Mouse (Mus musculus) forebrain, embryonic 16.5 days (tissue): ENCODE data around the gene Rnf222. TPM values are rescaled to one million over a fixed set of nuclear protein-coding genes. Genes with fewer than 3 reads are reported as not detected.

Experiments used
- ATAC-seq: fragments of 200-750 bp; cut with Nextera tagmentation; 2 replicates; pipeline ENCODE4 v1.8.0; 2017; ENCODE audit warnings: mild to moderate bottlenecking, moderate library complexity
- H3K27ac ChIP-seq: fragments of 300-500 bp; sonication (generic); 2 replicates; pipeline ENCODE4 v1.5.1; 2014; ENCODE audit warnings: low read length, control low read depth
- H3K27me3 ChIP-seq: fragments of 300-500 bp; sonication (generic); replicated peaks from 2 replicates; pipeline ENCODE4 v1.6.1; 2014; ENCODE audit warnings: low read length; ENCODE audit not compliant: control insufficient read depth, insufficient read depth
- H3K36me3 ChIP-seq: fragments of 300-500 bp; sonication (generic); 2 replicates; pipeline ENCODE4 v1.6.1; 2014; ENCODE audit not compliant: control insufficient read depth, insufficient read depth
- H3K4me1 ChIP-seq: fragments of 300-500 bp; sonication (generic); replicated peaks from 2 replicates; pipeline ENCODE4 v1.6.1; 2014; ENCODE audit warnings: low read length; ENCODE audit not compliant: control insufficient read depth, insufficient read depth
- H3K4me2 ChIP-seq: fragments of 300-500 bp; sonication (generic); 2 replicates; pipeline ENCODE4 v1.6.1; 2014; ENCODE audit warnings: mild to moderate bottlenecking, low read length, control low read depth
- H3K4me3 ChIP-seq: fragments of 300-500 bp; sonication (generic); replicated peaks from 2 replicates; pipeline ENCODE4 v1.5.1; 2014; ENCODE audit warnings: mild to moderate bottlenecking, low read length, control low read depth
- H3K9ac ChIP-seq: fragments of 300-500 bp; sonication (generic); replicated peaks from 2 replicates; pipeline ENCODE4 v1.6.1; 2014; ENCODE audit warnings: low read depth, low read length, control low read depth
- H3K9me3 ChIP-seq: fragments of 300-500 bp; sonication (generic); 2 replicates; pipeline ENCODE4 v1.6.1; 2016; ENCODE audit warnings: low read length; ENCODE audit not compliant: control insufficient read depth
- WGBS: fragments of 180-500 bp; shearing (Covaris S2); extraction: QIAGEN DNeasy Blood & Tissue Kit; methylation state at CpG from one replicate; pipeline ENCODE4 v1.1.7; 2014; 5-methylcytosine and 5-hydroxymethylcytosine counted together
- polyA plus RNA-seq: library from polyadenylated mRNA; unstranded; fragments of >200 nt; fragmentation: Nextera tagmentation; extraction: Ambion mirVana; gene quantifications from 2 replicates; pipeline ENCODE4 v1.2.1, GENCODE M21; 2015

Gene Rnf222
- polyA plus RNA-seq, 1 experiment from 2014 or later: not detected

DNA sequence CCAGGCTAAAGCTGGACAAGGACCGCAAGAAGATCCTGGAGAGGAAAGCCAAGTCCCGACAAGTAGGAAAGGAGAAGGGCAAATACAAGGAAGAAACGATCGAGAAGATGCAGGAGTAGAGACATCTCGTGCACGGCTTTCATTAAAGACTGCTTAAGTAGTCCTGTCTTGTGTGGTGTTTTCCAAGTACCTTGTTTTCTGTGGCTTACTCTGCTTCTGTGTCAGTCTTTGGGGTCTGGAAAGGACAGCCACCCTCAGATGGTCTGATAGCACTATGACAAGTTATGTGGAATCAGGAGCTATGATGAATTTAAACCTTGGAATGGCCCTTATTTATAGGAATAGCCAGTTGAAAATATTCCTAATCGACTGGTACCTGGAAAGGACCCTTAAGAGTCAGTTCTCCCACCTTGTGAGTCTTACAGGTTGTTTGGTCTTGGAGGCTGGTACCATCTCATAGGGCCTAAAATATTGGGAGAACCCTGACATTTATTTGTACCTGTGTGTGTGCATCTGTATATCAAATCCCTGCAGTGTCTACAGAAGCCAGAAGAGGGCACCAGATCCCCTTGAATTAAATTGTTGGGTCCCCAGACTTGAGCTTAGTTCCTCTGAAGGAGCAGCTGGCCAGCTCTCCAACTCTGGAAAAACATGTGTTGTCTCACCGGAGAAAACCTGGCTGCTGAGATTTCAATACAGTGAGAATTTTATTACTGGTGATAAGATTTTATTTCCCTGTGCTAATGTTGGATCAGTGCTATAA lies 16.2 kb downstream of the Rnf222 start:
- 81% methylated on average over 8 of the region's 8 CpGs for WGBS
- H3K4me2 ChIP-seq: no peak overlapping the region
- no peaks in the 10 kb centered on the region for H3K9me3 ChIP-seq
- no peak overlapping the region for H3K27ac ChIP-seq
- H3K36me3 ChIP-seq: peaks cover 23% of the 10 kb centered on the region
- ATAC-seq: no peak
- H3K4me3 ChIP-seq: no peak overlapping the region
- H3K9ac ChIP-seq: no peak overlapping the region
- peaks cover 11% of the 10 kb centered on the region for H3K4me1 ChIP-seq
- no peaks in the 10 kb centered on the region for H3K27me3 ChIP-seq

DNA sequence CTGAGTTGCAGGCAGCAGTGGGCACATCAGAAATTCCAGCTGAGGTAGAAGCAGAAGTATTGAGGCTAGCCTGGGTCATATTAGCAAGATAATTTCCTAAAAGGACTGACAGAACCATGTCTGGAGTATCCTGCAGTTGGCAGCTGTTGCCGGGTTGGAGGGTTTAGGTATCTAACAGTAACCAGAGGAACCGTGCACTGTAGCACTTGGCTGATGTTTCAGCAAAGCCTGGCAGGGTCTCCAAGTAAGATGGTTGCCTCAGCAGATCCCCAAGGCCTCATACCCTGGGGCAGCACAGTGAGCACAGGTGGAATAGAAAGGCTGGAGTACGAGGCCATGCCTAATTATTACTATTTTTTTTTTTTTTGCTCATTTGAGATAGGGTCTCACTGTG lies 16.8 kb downstream of the Rnf222 start:
- Histone ChIP-seq H3K4me1 (peaks cover 11% of the 10 kb centered on the region), H3K27me3 (no peaks in the 10 kb centered on the region), H3K36me3 (peaks cover 23% of the 10 kb centered on the region), H3K9me3 (no peaks in the 10 kb centered on the region), H3K27ac (no peak overlapping the region), H3K4me3 (no peak overlapping the region), H3K9ac (no peak overlapping the region), H3K4me2 (no peak overlapping the region)
- no peak for ATAC-seq
- WGBS: 90% methylated on average over 3 of the region's 3 CpGs

GRCm38 (mm10) chr11:68905665-68906460 lies 17.5 kb downstream of the Rnf222 start:
- Histone ChIP-seq H3K27ac (no peak overlapping the region), H3K9ac (no peak overlapping the region), H3K27me3 (no peaks in the 10 kb centered on the region), H3K4me2 (no peak overlapping the region), H3K4me3 (no peak overlapping the region), H3K4me1 (peaks cover 10% of the 10 kb centered on the region), H3K9me3 (no peaks in the 10 kb centered on the region), H3K36me3 (peaks cover 23% of the 10 kb centered on the region)
- WGBS: 86% methylated on average over 9 of the region's 9 CpGs
- ATAC-seq: no peak

DNA sequence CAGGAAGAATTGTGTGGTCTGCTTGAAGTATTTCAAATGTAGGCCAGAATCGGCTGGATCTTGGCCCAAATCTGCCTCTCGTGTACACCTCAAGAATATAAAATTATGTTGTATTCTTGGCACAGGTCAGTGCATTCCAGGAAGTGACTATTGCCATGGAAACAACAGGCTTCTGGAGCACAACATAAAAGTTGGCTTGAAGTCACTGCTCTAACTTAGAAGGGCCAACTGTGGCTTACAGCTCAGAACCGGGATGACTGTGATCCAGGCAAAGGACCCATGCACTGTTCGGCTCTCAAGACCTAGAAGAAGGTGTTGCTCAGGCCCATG lies 18.1 kb downstream of the Rnf222 start:
- Histone ChIP-seq H3K9me3 (no peaks in the 10 kb centered on the region), H3K4me3 (no peak overlapping the region), H3K4me2 (no peak overlapping the region), H3K27ac (no peak overlapping the region), H3K27me3 (no peaks in the 10 kb centered on the region), H3K36me3 (peaks cover 23% of the 10 kb centered on the region), H3K4me1 (peaks cover 7% of the 10 kb centered on the region), H3K9ac (no peak overlapping the region)
- ATAC-seq: no peak
- 65% methylated on average over 4 of the region's 4 CpGs for WGBS

DNA sequence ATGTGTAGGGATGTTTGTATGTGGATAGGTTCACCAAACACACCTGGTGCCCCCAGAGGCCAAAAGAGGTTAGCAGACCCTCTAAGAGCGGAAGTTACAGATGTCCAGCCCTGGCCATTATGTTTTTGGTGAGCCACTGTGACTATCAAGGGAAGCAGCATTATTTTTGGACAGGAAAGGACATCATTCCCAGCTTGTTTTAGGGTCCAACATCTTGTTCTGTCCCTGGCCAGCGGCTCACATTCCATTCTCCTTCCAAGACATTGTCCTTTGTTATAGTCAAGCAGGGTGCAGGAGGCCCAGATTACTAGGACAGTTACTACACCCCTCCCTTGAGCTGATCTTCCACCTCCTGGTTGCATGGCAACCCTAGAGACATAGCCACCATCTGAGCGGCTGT lies 18.9 kb downstream of the Rnf222 start:
- no peak overlapping the region for H3K4me3 ChIP-seq
- H3K9me3 ChIP-seq: no peaks in the 10 kb centered on the region
- no peaks in the 10 kb centered on the region for H3K27me3 ChIP-seq
- no peak overlapping the region for H3K9ac ChIP-seq
- no peak overlapping the region for H3K27ac ChIP-seq
- 81% methylated on average over 3 of the region's 3 CpGs for WGBS
- H3K36me3 ChIP-seq: peaks cover 23% of the 10 kb centered on the region
- peaks cover 7% of the 10 kb centered on the region for H3K4me1 ChIP-seq
- no peak overlapping the region for H3K4me2 ChIP-seq
- no peak for ATAC-seq

GRCm38 (mm10) chr11:68908846-68909503 lies 20.6 kb downstream of the Rnf222 start:
- H3K27me3 ChIP-seq: no peaks in the 10 kb centered on the region
- H3K9me3 ChIP-seq: no peaks in the 10 kb centered on the region
- H3K9ac ChIP-seq: no peak overlapping the region
- ATAC-seq: no peak
- no peak overlapping the region for H3K27ac ChIP-seq
- H3K4me3 ChIP-seq: no peak overlapping the region
- WGBS: 43% methylated on average over 7 of the region's 7 CpGs
- H3K4me2 ChIP-seq: no peak overlapping the region
- H3K4me1 ChIP-seq: no peaks in the 10 kb centered on the region
- H3K36me3 ChIP-seq: peaks cover 16% of the 10 kb centered on the region

- 58% methylated on average over 14 of the region's 14 CpGs for WGBS
- ATAC-seq: no peak
Observed at GRCm38 (mm10) chr11:68911531-68912177, 23.3 kb downstream of the Rnf222 start.

DNA sequence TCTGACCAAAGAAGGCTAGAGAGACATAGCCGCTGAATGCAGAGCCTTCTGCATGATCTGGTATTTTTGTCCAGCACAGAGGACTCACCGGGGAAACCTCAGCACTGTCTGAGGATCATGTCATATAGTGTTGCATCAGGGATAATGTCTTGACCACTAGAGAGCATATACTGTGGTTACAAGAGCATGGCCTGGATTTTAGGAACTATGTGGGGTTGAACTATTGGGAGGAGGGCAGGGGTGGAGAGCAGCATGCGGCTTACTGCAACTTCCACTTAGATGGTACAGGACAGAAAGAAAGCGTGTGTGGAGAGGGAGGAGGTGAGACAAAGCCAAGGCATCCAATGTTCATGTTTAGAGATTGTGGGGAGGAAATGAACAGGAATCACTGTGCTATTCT lies 26.2 kb downstream of the Rnf222 start:
- no peak for ATAC-seq
- no peak overlapping the region for H3K4me3 ChIP-seq
- H3K27ac ChIP-seq: no peak overlapping the region
- WGBS: 95% methylated on average over 4 of the region's 4 CpGs
- H3K4me2 ChIP-seq: no peak overlapping the region
- H3K36me3 ChIP-seq: no peaks in the 10 kb centered on the region
- no peaks in the 10 kb centered on the region for H3K9me3 ChIP-seq
- H3K27me3 ChIP-seq: no peaks in the 10 kb centered on the region; the same call in 1 of the 2 replicates
- H3K4me1 ChIP-seq: no peaks in the 10 kb centered on the region
- no peak overlapping the region for H3K9ac ChIP-seq

More at GRCm38 (mm10) chr11:68911531-68912177, 23.3 kb downstream of the Rnf222 start:
- Histone ChIP-seq H3K4me1 (no peaks in the 10 kb centered on the region), H3K36me3 (no peaks in the 10 kb centered on the region; the same call in 1 of the 2 replicates), H3K27me3 (no peaks in the 10 kb centered on the region; the same call in 1 of the 2 replicates), H3K27ac (no peak overlapping the region), H3K4me2 (no peak overlapping the region), H3K9ac (no peak overlapping the region), H3K9me3 (no peaks in the 10 kb centered on the region), H3K4me3 (no peak overlapping the region)

GRCm38 (mm10) chr11:68923191-68923590 lies 34.8 kb downstream of the Rnf222 start:
- no peaks in the 10 kb centered on the region for H3K27me3 ChIP-seq
- no peak overlapping the region for H3K4me2 ChIP-seq
- WGBS: 62% methylated on average over 3 of the region's 3 CpGs
- no peaks in the 10 kb centered on the region for H3K4me1 ChIP-seq
- no peak overlapping the region for H3K27ac ChIP-seq
- H3K4me3 ChIP-seq: no peak overlapping the region
- no peak overlapping the region for H3K9ac ChIP-seq
- H3K36me3 ChIP-seq: no peaks in the 10 kb centered on the region
- no peak for ATAC-seq
- no peaks in the 10 kb centered on the region for H3K9me3 ChIP-seq
